Mouse (Mus musculus) ZHBTc4 (cell line): ENCODE measurements around the gene Fry.

Experiments
- DNase-seq: peaks from one replicate; pipeline ENCODE4 v3.0.0-alpha.2; 2011; ENCODE audit warnings: low read depth, low spot score

The Fry gene

GRCm38 (mm10) chr5:150118455-150119241 is at the start of gene Fry:
Gene Fry, plus strand, starts transcription at chr5:150118645.
- DNase-seq = peak; percentile 95

- peak; percentile 26 for DNase-seq
Observed at GRCm38 (mm10) chr5:150070086-150070485, 48.4 kb upstream of the Fry start.

- DNase-seq = no peak
Observed at GRCm38 (mm10) chr5:150071738-150072137, 46.7 kb upstream of the Fry start.

GRCm38 (mm10) chr5:150079866-150080797 is 38.3 kb upstream of the Fry start:
- peak; percentile 90 for DNase-seq

GRCm38 (mm10) chr5:150082696-150083095 is 35.7 kb upstream of the Fry start:
- DNase-seq = peak; percentile 72

- DNase-seq = peak; percentile 34
Observed at GRCm38 (mm10) chr5:150083190-150083589, 35.3 kb upstream of the Fry start.

- DNase-seq = peak; percentile 81
Observed at GRCm38 (mm10) chr5:150097620-150098019, 20.8 kb upstream of the Fry start.

GRCm38 (mm10) chr5:150098754-150099153 is 19.7 kb upstream of the Fry start:
- peak; percentile 23 for DNase-seq

- no peak for DNase-seq
Observed at GRCm38 (mm10) chr5:150101789-150102188, 16.7 kb upstream of the Fry start.

- no peak for DNase-seq
Observed at GRCm38 (mm10) chr5:150106358-150106757, 12.1 kb upstream of the Fry start.

GRCm38 (mm10) chr5:150111236-150111635 is 7.2 kb upstream of the Fry start:
- DNase-seq = peak; percentile 46

GRCm38 (mm10) chr5:150114007-150114406 is 4.4 kb upstream of the Fry start:
- DNase-seq = peak; percentile 81

- no peak for DNase-seq
Observed at GRCm38 (mm10) chr5:150114778-150115177, 3.7 kb upstream of the Fry start.

GRCm38 (mm10) chr5:150115271-150116092 is 3.0 kb upstream of the Fry start:
- no peak for DNase-seq

GRCm38 (mm10) chr5:150116216-150116905 is 2.1 kb upstream of the Fry start:
- no peak for DNase-seq

GRCm38 (mm10) chr5:150116906-150117216 is 1.6 kb upstream of the Fry start:
- DNase-seq = peak; percentile 60

GRCm38 (mm10) chr5:150118124-150118454 is 356 bp upstream of the Fry start:
- no peak for DNase-seq

GRCm38 (mm10) chr5:150120676-150121075 is 2.2 kb downstream of the Fry start:
- DNase-seq = no peak

- DNase-seq = no peak
Observed at GRCm38 (mm10) chr5:150122095-150122494, 3.6 kb downstream of the Fry start.

- DNase-seq = no peak
Observed at GRCm38 (mm10) chr5:150122571-150122970, 4.1 kb downstream of the Fry start.

- no peak for DNase-seq
Observed at GRCm38 (mm10) chr5:150125920-150126319, 7.5 kb downstream of the Fry start.
